Mouse (Mus musculus) E14TG2a.4 (cell line): ENCODE results near the gene Dcaf15.

ENCODE experiments used
- CTCF ChIP-seq: conservative IDR thresholded peaks from 2 replicates; pipeline ENCODE4 v1.5.1; 2014; ENCODE audit warnings: low read length
- POU5F1 ChIP-seq: IDR thresholded peaks from 2 replicates; pipeline ENCODE4 v1.6.1; 2014; ENCODE audit warnings: low read length, borderline replicate concordance

DNA sequence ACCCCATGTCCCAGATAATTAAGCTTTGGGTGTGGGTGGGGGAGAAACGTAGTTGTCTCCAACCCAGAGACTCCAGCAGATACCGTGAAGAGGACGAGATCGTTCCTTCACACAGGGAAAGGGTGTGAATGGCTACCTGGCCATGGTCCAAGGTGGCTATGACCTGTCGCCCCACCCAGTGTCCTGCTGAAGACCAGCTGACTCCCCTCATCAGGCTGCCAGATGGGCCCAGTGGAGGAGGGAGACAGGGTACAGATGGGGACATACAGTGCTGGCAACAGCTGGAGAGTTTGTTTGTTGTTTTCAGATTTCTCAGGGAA lies 43.9 kb upstream of the Dcaf15 start:
- no peak for TF ChIP-seq CTCF
- TF ChIP-seq POU5F1 = no peak
